Mouse (Mus musculus) cerebellum, postnatal 25 days (tissue): Measurements from ENCODE around the gene Siah1a.

ENCODE experiments used
- DNase-seq, 2 experiments: peaks; one replicate each; pipeline ENCODE4 v3.0.0; 2021; ENCODE audit warnings: mixed read lengths in 2 of 2

Gene Siah1a

GRCm38 (mm10) chr8:86699471-86699870 lies 46.3 kb downstream of the Siah1a start:
- DNase-seq, result no peak

GRCm38 (mm10) chr8:86698811-86699421 lies 46.8 kb downstream of the Siah1a start:
- DNase-seq, result no peak

- no peak for DNase-seq
These were observed 50.0 kb downstream of the Siah1a start for GRCm38 (mm10) chr8:86695703-86696102.

- no peak for DNase-seq
These were observed 51.7 kb downstream of the Siah1a start for GRCm38 (mm10) chr8:86694011-86694410.

GRCm38 (mm10) chr8:86692107-86692506 lies 53.6 kb downstream of the Siah1a start:
- no peak for DNase-seq

- DNase-seq, result no peak
These were observed 59.1 kb downstream of the Siah1a start for GRCm38 (mm10) chr8:86686629-86687028.
